Mouse (Mus musculus): ENCODE data around the gene Qrich1. TPM values are rescaled to one million over a fixed set of nuclear protein-coding genes. Genes with fewer than 3 reads are reported as not detected.

The Qrich1 gene
- 28.5 and 33.1 TPM in 2 replicates for polyA plus RNA-seq (2012; rRNA removed)

DNA sequence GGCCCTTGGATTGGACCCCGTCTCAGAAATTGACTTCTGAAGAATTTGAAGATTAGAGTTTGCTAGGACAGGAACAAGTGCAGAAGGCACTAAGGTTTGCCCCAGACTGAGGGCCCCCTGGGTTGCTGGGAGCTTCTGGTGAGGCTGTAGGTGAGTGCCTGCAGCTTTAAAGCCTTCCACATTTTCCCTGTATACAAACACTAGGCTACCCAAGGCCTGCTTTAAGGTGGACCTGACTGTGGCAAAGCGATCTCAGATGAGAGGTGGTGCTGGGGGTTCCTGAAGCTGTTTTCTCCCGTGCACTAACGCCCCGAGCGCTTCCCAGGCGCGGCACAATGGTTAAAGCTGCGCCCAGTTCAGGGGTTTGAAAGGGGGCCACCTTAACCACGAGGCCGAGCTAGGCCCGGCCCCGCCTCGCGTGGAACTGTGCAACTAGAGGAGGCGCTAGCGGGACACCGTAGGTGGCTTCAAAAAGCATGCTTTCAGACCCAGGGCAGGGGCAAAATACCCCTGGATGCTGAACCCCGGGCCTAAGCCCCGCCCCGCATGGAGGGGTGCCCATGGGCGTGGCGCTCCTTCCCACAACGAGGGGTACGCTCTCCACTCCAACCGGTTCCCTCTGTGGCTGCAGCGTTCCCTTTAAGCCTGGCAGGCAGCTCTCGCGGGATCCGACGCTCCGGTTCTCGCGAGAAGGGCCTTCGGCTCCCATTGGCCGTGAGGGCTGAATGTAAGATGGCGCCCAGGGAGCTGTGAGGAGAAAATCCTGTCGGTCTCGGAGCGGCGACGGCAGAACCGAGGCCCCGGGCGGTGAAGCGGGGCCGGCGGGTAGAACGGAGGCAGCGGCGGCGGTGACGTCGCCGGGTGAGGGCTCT is at the start of gene Qrich1:
Gene Qrich1 (plus strand): TSS at position 427 of the 872 bp plus-strand sequence.

DNA sequence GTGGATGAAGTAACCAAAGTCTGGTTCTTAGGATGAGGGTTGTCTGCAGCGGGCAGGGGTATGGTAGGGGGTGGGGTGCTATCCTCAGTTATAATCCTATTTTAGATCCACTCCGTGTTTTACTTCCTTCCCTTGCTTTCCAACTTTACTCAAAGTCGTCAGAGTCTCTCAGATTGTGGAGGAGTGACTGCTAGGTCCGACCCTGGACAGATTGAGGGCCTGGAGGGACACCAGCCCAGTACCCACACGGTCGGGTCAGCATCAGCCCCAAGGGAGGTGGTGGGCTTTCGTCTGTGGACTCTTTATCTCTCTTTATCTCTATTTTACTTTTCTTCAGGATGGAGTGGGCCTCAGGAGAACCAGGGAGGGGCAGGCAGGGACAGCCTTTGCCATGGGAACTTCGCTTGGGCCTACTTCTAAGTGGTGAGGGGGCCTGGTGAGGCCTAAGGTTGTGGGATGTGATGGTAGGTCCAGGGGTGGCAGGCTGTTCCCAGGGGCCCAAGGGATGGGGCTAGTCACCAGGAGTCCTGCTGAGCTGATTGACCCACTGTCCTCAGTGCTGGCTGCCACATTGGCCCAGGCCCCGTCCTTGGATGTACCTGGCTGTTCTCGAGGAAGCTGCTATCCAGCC is 36.8 kb upstream of the Qrich1 start, which contains the start of gene Lamb2:
Gene Lamb2 (plus strand): TSS at position 16 of the 631 bp plus-strand sequence.

DNA sequence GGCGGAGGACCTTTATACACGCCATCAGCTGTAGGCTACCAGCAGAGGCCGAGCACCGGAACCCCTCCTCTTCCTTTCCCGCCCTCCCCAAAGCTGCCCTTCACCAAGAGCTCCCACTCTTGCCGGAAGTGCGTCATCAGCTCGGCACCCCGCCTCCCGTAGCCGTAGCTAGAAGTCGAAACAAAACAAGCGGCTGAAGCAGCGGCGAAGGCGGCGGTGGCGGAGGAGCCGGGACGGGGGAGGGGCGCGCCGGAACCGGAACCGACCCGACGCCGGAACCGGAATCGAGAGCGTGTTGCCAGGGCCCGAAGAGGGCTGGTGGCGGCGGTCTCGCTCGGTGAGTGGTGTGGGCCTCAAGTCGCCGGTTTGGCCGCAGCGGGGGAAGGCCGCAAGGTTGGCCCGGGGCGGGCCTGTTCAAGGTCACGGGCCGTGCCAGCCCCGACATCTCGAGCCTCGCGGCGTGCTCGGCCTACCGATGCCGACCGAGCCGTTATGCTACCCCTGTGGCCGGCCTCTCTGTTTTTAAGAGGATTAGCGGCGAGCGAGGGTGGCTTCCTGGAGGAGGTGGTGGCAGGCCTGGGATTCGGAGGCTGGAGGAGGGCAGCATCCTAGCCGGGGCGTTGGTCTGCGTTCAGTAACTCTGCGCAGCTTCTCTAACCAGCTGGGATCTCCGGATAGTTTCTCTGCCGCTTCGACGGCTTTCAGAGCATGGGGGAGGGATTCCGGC is 25.9 kb upstream of the Qrich1 start, which contains the start of gene Usp19:
Gene Usp19 (plus strand): TSS at position 44 of the 727 bp plus-strand sequence.

DNA sequence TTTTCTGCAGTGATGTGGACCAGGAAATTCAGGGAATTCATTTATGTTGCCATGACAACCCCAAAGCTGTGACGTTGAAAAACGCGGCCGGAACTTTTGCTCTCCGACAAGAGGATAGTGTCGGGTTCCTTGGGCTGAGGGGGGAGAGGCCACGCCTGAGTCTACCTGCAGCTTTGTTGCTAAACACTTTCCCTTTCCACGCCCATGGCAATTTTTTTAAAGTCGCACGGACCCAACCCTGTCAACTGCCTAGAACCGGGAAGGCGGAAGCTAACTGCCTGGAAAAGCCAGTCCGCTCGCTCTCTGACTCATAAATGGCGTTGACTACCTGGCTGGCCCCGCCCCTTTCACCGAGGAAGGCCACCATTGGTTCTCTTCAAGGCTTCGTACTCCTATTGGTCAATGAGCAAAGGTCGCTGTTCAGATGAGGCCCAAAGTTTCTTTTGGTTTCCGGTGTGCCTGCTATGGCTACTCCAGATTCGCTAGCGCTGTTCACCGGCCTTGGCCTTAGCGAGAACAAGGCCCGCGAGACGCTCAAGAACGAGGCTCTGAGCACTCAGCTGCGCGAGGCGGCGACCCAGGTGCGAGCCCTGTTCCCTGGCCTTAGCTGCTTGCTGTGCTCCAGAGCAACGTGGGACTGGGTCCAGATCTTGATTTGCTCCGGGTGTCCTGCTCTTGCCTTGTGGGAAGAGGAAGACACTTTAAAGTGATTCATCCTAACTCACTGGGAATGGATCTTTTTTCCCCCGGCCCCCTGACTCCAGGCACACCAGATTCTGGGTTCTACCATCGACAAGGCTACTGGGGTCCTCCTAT is 8.8 kb upstream of the Qrich1 start, which contains the start of gene Qars:
Gene Qars (plus strand): TSS at position 88 of the 816 bp plus-strand sequence.

DNA sequence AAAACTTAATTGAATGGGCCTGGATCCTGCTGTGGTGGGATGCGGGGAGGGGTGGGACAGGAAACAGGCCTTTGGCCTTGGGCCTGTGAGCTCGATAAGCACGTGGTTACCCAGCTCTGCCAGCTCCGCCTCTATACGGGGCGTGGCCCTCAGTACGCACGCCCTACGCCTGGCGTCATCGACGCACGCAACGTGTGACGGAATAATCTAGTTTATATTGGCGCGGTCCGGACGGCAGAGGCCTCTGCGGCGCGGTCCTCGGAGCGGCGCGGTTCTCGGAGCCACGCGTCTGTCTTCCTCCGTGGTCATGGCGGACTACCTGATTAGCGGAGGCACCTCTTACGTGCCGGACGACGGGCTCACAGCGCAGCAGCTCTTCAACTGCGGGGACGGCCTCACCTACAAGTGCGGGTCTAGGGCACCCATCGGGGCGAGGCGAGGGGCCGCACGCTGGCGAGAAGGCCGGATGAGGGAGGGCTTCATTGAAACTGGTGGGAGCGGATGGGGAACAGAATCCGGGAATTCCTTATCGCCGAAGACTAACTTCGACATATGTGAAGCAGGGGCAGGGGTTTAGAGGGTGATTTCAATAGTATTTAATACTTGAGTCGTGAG is 43.7 kb downstream of the Qrich1 start, which contains the start of gene Impdh2:
Gene Impdh2 (plus strand): TSS at position 60 of the 615 bp plus-strand sequence.

DNA sequence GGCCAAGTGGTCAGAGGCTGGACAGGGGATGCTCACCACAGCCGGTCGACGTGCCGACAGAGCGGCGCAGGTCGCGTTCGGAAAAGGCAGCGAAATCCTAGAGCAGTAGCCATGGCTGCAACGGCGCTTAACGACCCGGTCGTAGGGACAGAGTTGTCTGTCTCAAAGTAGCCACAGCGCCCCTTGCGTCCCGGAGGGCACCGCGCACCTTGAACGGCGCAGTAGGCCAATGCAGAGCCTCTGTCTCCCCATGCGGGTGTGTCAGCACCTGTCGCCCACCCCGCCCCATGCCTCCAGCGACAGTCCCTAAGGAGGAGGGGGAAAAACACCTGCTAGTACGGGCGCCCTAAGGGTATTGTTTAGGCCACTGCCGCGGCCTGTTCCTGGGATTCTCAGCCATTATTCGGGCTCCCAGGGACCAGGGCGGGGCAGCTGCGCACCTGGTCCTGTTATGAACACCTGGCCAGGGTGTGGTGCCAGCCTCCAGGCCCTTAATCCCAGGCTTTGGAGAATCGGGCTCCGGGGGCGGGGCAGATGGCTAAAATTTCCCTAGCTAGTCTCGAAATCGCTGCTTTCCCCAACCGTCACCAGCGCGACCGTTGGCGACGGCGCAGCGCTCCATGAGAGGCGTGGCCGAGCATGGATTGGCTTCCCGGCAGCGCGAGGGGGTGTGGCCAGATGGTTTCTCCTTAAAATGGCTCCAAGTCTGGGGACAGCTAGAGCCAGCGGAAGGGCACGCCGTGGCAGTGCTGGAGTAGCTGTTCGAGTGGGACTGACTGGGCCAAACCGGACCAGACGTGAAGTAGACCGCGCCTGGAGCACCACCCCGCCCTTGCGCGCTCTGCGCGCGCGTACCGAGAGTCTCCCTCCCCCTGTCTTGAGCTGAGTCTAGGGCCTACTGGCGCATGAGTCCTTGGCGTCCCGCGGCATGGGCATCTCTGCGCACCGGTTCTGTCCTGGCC is 50.5 kb downstream of the Qrich1 start, which contains the start of gene Ndufaf3:
Gene Ndufaf3 (minus strand): TSS at position 620 of the 962 bp plus-strand sequence.

DNA sequence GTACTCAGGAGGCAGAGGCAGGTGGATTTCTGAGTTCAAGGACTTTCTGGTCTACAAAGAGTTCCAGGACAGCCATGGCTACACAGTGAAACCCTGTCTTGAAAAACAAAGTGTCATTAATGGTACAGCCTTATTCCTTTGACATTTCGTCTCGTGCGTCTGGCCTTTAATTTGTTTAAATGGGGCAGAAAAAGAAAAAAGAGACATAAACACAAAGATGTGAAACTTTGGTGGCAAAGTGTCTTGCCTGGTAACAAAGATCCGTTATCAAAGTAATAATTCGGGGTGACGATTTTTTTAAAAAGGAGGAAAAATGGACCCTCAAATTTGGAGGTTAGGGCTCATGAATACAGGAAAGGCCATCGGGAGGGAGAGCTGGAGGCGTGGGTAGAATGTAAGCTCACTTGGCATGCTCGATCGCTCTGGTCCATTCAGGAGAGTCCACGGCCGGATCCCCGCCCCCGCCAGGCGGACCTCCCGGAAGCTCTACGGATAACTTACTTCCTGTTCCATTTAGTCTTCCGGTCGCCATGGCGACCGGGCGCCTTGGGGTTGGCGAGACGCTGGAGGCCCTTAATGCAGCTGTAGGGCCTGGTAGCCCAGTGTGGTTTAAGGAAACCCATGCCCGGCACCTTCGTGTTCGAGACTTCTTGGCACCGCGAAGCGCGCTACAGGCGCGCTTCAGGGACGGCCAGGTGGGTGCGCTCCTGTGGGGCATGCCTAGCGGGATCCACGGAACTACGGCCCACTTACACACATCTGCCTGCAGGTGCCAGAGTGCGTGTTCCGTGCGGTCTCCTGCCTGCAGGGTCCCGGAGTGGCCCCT is 53.0 kb downstream of the Qrich1 start, which contains the start of gene Dalrd3:
Gene Dalrd3 (plus strand): TSS at position 506 of the 826 bp plus-strand sequence.

DNA sequence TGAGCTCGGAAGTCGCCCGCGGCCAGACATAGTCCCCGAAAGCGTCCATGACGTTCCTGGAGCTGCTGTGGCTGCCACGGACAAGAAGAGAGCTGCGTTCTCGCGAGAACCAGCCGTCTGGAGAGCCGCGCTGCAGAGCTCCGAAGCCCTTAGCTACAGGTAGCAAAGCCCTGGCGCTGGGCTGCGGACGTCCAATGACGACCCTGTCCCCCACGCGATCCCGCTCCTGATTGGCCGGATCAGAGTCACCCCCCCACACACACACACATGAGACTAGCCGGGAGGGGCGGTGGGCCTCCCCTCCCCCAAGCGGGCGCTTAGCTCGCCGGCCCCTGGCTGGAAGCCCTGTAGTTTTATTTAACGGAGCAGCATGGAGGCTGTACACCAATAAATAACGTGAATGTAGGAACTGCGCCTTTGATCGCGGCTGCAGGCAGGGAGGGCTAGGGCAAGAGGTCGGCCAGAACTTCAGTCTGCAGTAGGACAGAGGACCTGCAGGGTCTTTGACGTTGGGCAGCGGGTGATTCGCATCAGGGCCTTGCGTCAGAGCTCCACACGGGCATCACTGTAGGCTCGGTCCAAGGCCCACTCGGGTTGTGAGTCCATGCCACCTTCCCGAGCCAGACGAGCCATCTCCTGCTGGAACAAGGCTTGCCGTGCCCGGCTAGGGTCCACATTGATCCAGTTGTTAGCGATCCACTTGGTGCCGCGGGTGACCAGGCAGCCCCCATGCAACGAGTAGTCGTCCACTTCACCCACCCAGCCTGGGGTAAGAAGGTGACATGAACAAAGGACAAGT is 62.1 kb downstream of the Qrich1 start, which contains the start of gene Wdr6:
Gene Wdr6 (minus strand): TSS at position 195 of the 799 bp plus-strand sequence.

DNA sequence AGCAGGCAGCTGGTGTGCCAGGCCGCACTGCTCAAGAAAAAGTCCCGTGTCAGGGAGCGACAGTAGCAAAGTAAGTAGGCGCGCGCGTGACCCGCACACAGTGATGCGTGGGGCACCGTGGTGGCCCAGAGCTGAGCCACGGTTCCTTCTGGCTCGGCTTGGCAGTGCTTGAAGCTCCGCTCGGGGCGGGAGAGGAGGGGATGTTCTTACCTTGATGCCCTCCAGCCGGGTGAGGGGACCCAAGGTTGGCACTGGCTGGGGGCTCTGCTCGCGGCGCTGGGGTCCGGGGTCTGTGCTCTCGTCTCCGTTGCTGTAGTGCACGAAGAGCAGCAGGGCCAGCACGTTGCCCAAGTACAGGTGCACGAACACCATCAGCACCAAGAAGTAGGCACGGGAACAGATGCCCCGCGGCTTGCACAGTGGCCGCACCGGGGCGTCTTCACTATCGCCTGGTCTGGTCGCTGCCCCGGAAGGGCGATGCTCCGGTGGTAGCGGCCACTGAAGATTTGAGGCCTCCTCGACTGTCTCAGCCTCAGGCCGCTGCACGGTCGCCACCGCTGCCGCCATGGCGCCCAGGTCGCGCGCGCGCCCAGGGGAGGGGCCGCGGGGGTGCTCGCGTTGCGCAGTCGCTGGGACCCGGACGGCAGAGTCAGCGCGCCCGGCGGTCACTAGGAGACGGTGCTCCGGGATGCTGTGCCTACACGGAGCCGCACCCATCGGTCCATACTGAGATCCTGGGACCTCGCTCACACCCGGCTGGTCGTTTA is 80.6 kb downstream of the Qrich1 start, which contains the start of gene P4htm:
Gene P4htm (minus strand): TSS at position 670 of the 767 bp plus-strand sequence.

Other genes with a start within 250 kb of the Qrich1 start
- gene Nicn1, start 226.4 kb upstream of the Qrich1 start, polyA plus RNA-seq (2012; rRNA removed) = 6.8 and 6.9 TPM in 2 replicates
- 3.2 TPM in 2 replicates for gene Amt, start 220.0 kb upstream of the Qrich1 start, polyA plus RNA-seq (2012; rRNA removed)
- gene Rhoa, start 210.7 kb upstream of the Qrich1 start, polyA plus RNA-seq (2012; rRNA removed) = 59.7 and 90.1 TPM in 2 replicates
- 28.8 and 29.1 TPM in 2 replicates for gene Tcta, start 210.6 kb upstream of the Qrich1 start, polyA plus RNA-seq (2012; rRNA removed)
- gene Gpx1, start 177.9 kb upstream of the Qrich1 start, polyA plus RNA-seq (2012; rRNA removed) = 883 and 1,488 TPM in 2 replicates
- 30.4 and 31.9 TPM in 2 replicates for gene Usp4, start 169.0 kb upstream of the Qrich1 start, polyA plus RNA-seq (2012; rRNA removed)
- gene 1700102P08Rik, start 124.0 kb upstream of the Qrich1 start, polyA plus RNA-seq (2012; rRNA removed) = 0.24 TPM in 1 of 2 replicates, not detected in the other
- not detected in 2 replicates for gene Ccdc36, start 88.3 kb upstream of the Qrich1 start, polyA plus RNA-seq (2012; rRNA removed)
- not detected in 2 replicates for gene BC048562, start 80.3 kb upstream of the Qrich1 start, polyA plus RNA-seq (2012; rRNA removed)
- 9.5 and 10.1 TPM in 2 replicates for gene Ccdc71, start 56.3 kb upstream of the Qrich1 start, polyA plus RNA-seq (2012; rRNA removed)
- gene Klhdc8b, start 55.2 kb upstream of the Qrich1 start, polyA plus RNA-seq (2012; rRNA removed) = 35.5 and 42.0 TPM in 2 replicates
- gene Lamb2, start 37.1 kb upstream of the Qrich1 start, polyA plus RNA-seq (2012; rRNA removed) = 38.1 and 42.5 TPM in 2 replicates
- 45.4 and 45.6 TPM in 2 replicates for gene Usp19, start 26.2 kb upstream of the Qrich1 start, polyA plus RNA-seq (2012; rRNA removed)
- 95.3 and 101 TPM in 2 replicates for gene Qars, start 9.1 kb upstream of the Qrich1 start, polyA plus RNA-seq (2012; rRNA removed)
- 46.7 and 49.6 TPM in 2 replicates for gene Impdh2, start 43.5 kb downstream of the Qrich1 start, polyA plus RNA-seq (2012; rRNA removed)
- gene Ndufaf3, start 50.6 kb downstream of the Qrich1 start, polyA plus RNA-seq (2012; rRNA removed) = 23.8 and 31.2 TPM in 2 replicates
- gene Dalrd3, start 53.1 kb downstream of the Qrich1 start, polyA plus RNA-seq (2012; rRNA removed) = 107 and 117 TPM in 2 replicates
- gene Wdr6, start 61.9 kb downstream of the Qrich1 start, polyA plus RNA-seq (2012; rRNA removed) = 15.0 and 15.9 TPM in 2 replicates
- 5.0 and 6.7 TPM in 2 replicates for gene P4htm, start 80.9 kb downstream of the Qrich1 start, polyA plus RNA-seq (2012; rRNA removed)
- gene Arih2, start 132.6 kb downstream of the Qrich1 start, polyA plus RNA-seq (2012; rRNA removed) = 12.1 and 13.6 TPM in 2 replicates
- gene Slc25a20, start 145.3 kb downstream of the Qrich1 start, polyA plus RNA-seq (2012; rRNA removed) = 11.4 and 14.5 TPM in 2 replicates
- 8.8 and 10.6 TPM in 2 replicates for gene Prkar2a, start 172.5 kb downstream of the Qrich1 start, polyA plus RNA-seq (2012; rRNA removed)

All from stomach, adult 2 months (tissue).